Mouse (Mus musculus) frontal cortex, adult 2 months (tissue): ENCODE measurements around the gene Npvf. TPM values are rescaled to one million over a fixed set of nuclear protein-coding genes. Genes with fewer than 3 reads are reported as not detected.
"Not testable (repeated sequence)": the region's sequence is repeated elsewhere in the genome, so short reads cannot be mapped to it uniquely, and the experiment has no call there.

ENCODE experiments used
- DNase-seq, 2 experiments: peaks; one replicate each; pipeline ENCODE4 v3.0.0; 2022; ENCODE audit warnings: low spot score in 1 of 2; ENCODE audit errors: extremely low spot score in 1 of 2
- polyA plus RNA-seq: library from polyadenylated mRNA; depleted of rRNA; stranded (reverse); fragments of >200 nt; gene quantifications from 2 replicates; pipeline ENCODE4 v1.2.3, GENCODE M21; 2012; rRNA removed

The Npvf gene
- polyA plus RNA-seq, 1 experiment = 0.16 TPM

- DNase-seq = no peak
These were observed 12.3 kb downstream of the Npvf start for GRCm38 (mm10) chr6:50641898-50642297.

- no peak for DNase-seq
These were observed 13.9 kb downstream of the Npvf start for GRCm38 (mm10) chr6:50640377-50640776.

- DNase-seq = no peak
These were observed 14.6 kb downstream of the Npvf start for GRCm38 (mm10) chr6:50639656-50640055.

- not testable (repeated sequence) for DNase-seq
These were observed 28.1 kb downstream of the Npvf start for GRCm38 (mm10) chr6:50626170-50626569.

- DNase-seq = not testable (repeated sequence)
These were observed 36.0 kb downstream of the Npvf start for GRCm38 (mm10) chr6:50618273-50618672.

GRCm38 (mm10) chr6:50601620-50602019 lies 52.6 kb downstream of the Npvf start:
- no peak for DNase-seq

Other genes starting within 250 kb of the Npvf start
- gene Osbpl3, start 198.2 kb downstream of the Npvf start, polyA plus RNA-seq = 23.6 and 25.9 TPM in 2 replicates
- 68.8 and 69.5 TPM in 2 replicates for gene Cycs, start 87.9 kb downstream of the Npvf start, polyA plus RNA-seq
- 0.78 and 0.86 TPM in 2 replicates for gene 4921507P07Rik, start 57.8 kb downstream of the Npvf start, polyA plus RNA-seq